Mouse (Mus musculus): ENCODE data around the gene Hif3a. TPM values are rescaled to one million over a fixed set of nuclear protein-coding genes. Genes with fewer than 3 reads are reported as not detected.
A peak's percentile ranks its signal among the peaks of the same experiment; 100 is the strongest.

Gene Hif3a
- total RNA-seq, 1 experiment: 2.3 TPM

DNA sequence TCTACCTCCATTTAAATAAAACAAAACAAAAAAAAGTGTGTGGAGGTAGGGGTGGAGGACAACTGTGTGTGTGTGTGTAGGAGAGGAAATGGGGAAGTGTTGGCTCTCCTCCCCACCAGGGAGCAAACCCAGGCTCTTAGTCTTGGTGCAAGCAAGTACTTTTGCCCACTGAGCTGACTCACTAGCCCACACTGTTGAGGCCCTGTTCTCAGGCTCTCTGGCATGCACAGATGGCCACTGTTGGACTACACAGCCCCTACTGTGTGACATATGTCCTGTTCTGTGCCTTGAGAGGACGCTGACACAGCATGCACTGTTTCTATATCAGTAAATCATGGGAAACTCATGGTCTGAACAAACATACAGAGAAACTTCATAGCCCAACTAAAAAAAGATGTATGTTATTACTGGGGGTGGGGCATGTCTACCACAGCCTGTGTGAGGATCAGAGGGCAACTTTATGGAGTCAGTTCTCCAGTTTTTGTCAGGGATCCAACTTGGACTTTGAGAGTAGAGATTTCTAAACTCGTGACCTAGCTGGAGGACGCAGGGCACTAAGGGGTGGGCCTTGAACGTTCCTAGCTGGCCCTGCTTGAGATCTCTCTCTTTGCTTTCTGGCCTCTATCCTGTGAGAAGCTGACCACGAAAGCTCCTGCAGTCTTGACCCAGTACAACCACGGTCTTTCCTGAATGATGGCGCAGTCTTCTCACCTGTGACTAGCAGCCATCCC lies 58.8 kb downstream of the Hif3a start:
- Histone ChIP-seq H3K36me3 (ENCODE audit: control insufficient read depth, insufficient read depth, low read length, poor library complexity, severe bottlenecking) (peaks cover 45% of the 10 kb centered on the region), H3K4me1 (ENCODE audit: control insufficient read depth in 2 of 2, insufficient read depth in 2 of 2, low read length in 2 of 2, poor library complexity in 1 of 2) (peaks cover 0 to 8% of the 10 kb centered on the region in 2 experiments; a peak in 2 of 4 replicates), H3K9me3 (ENCODE audit: control insufficient read depth, insufficient read depth, low read depth, low read length) (no peaks in the 10 kb centered on the region), H3K9ac (ENCODE audit: insufficient read depth, low read depth, low read length, poor library complexity, severe bottlenecking) (no peak overlapping the region), H3K27ac (ENCODE audit: insufficient read depth, low read depth, low read length, poor library complexity, severe bottlenecking) (no peak overlapping the region), H3K4me3 (ENCODE audit: insufficient read depth in 1 of 2, low read depth in 1 of 2, low read length in 2 of 2, poor library complexity in 1 of 2, severe bottlenecking in 1 of 2) (no peak overlapping the region)
- in situ Hi-C loops (cut with MboI; ENCODE audit: low sequenced_read_pairs in 2 of 2, unreplicated experiment in 2 of 2): no loop called here
- no peak for TF ChIP-seq ZC3H11A (IDR thresholded peaks at IDR 0.05; ENCODE audit: borderline replicate concordance, low read depth, low read length)
- no peak for TF ChIP-seq MAFK (IDR thresholded peaks at IDR 0.05; ENCODE audit: insufficient read depth, low read depth, low read length)
- no peak for TF ChIP-seq HCFC1 (IDR thresholded peaks at IDR 0.05; ENCODE audit: borderline replicate concordance, insufficient read depth, low read length)
- no peak for TF ChIP-seq CHD2 (IDR thresholded peaks at IDR 0.05; ENCODE audit: low read depth, low read length)
- TF ChIP-seq ZNF384 (IDR thresholded peaks at IDR 0.05; ENCODE audit: low read depth, low read length): no peak
- DNase-seq (ENCODE audit: low read depth, low spot score): no peak

DNA sequence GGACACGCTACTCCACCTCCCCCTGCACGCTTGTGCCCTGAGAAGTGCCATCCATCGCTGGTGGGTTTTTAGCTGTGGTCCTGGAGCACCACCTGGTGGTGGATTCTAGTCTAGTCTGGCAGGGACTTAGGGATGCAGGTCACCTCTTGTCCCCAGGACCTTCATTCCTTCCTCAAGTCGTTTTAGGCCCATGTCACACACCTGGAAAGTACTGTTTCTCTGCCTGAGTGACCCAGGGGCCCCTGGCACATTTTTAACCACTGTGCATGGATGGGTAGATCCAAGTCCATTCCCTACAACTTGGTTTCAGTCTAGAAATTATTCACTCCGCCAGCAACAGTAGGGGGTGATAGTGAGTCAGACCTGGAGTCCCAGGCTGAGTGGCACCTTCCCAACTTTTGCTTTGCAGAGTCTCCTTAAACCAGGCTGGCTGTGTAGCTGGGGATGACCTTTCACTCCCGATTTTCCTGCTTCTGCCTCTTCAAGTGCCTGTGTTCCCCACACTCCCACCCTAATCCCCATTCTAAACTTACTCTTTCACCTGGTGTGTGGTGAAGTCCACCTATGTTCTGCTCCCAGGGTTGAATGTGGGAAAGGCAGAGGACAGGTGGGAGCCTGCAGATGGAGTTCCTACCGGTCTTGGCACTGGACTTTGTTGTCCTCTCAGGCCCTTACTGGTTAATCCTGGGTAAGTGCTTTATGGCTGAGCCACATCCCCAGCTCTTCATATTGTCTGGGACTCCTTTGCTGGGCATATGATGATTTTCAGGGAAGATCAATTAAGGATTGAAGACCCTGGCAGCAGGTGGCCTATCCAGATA lies 59.6 kb downstream of the Hif3a start:
- Histone ChIP-seq H3K9me3 (ENCODE audit: control insufficient read depth, insufficient read depth, low read depth, low read length) (no peaks in the 10 kb centered on the region), H3K27ac (ENCODE audit: insufficient read depth, low read depth, low read length, poor library complexity, severe bottlenecking) (no peak overlapping the region), H3K9ac (ENCODE audit: insufficient read depth, low read depth, low read length, poor library complexity, severe bottlenecking) (no peak overlapping the region), H3K4me3 (ENCODE audit: insufficient read depth in 1 of 2, low read depth in 1 of 2, low read length in 2 of 2, poor library complexity in 1 of 2, severe bottlenecking in 1 of 2) (no peak overlapping the region), H3K4me1 (ENCODE audit: control insufficient read depth in 2 of 2, insufficient read depth in 2 of 2, low read length in 2 of 2, poor library complexity in 1 of 2) (peaks cover 0 to 8% of the 10 kb centered on the region in 2 experiments; a peak in 2 of 4 replicates), H3K36me3 (ENCODE audit: control insufficient read depth, insufficient read depth, low read length, poor library complexity, severe bottlenecking) (peaks cover 37% of the 10 kb centered on the region)
- no peak for TF ChIP-seq ZNF384 (IDR thresholded peaks at IDR 0.05; ENCODE audit: low read depth, low read length)
- TF ChIP-seq CHD2 (IDR thresholded peaks at IDR 0.05; ENCODE audit: low read depth, low read length): no peak
- no peak for TF ChIP-seq MAFK (IDR thresholded peaks at IDR 0.05; ENCODE audit: insufficient read depth, low read depth, low read length)
- no peak for TF ChIP-seq HCFC1 (IDR thresholded peaks at IDR 0.05; ENCODE audit: borderline replicate concordance, insufficient read depth, low read length)
- no peak for TF ChIP-seq ZC3H11A (IDR thresholded peaks at IDR 0.05; ENCODE audit: borderline replicate concordance, low read depth, low read length)
- in situ Hi-C loops (cut with MboI; ENCODE audit: low sequenced_read_pairs in 2 of 2, unreplicated experiment in 2 of 2): no loop called here
- peak; percentile 80 for DNase-seq (ENCODE audit: low read depth, low spot score)

DNA sequence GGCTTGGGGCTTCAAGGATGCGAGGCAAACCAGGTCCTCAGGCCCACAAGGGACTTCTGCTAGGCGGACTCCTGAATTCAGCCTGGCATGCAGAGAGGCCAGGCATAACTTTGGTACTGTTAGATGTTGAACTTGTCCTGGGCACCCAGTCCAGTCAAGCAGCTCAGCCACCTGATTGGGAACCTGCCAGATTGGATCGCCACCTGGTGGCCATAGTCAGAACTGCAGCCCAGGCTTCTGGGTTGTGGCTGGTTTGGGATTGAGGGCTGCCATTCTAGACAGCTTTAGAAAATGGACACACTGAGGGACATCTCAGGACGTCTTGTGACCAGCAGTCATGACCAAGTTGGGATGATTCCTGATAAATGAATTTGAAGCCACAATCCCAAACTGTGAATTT lies 62.6 kb downstream of the Hif3a start:
- no peak overlapping the region for H3K9ac ChIP-seq (ENCODE audit: insufficient read depth, low read depth, low read length, poor library complexity, severe bottlenecking)
- H3K36me3 ChIP-seq (ENCODE audit: control insufficient read depth, insufficient read depth, low read length, poor library complexity, severe bottlenecking): peaks cover 9% of the 10 kb centered on the region
- in situ Hi-C loops (cut with MboI; ENCODE audit: low sequenced_read_pairs in 2 of 2, unreplicated experiment in 2 of 2): loop anchor here in 1 of 2 experiments (5.0 kb wide), 1 partner anchor 67 kb away; no protein-coding TSS in a partner anchor
- TF ChIP-seq MAFK (IDR thresholded peaks at IDR 0.05; ENCODE audit: insufficient read depth, low read depth, low read length) (no peak), CHD2 (IDR thresholded peaks at IDR 0.05; ENCODE audit: low read depth, low read length) (no peak), ZC3H11A (IDR thresholded peaks at IDR 0.05; ENCODE audit: borderline replicate concordance, low read depth, low read length) (peak; percentile 58; the same call in 1 of the 2 replicates), ZNF384 (IDR thresholded peaks at IDR 0.05; ENCODE audit: low read depth, low read length) (no peak), HCFC1 (IDR thresholded peaks at IDR 0.05; ENCODE audit: borderline replicate concordance, insufficient read depth, low read length) (no peak)
- H3K9me3 ChIP-seq (ENCODE audit: control insufficient read depth, insufficient read depth, low read depth, low read length): no peaks in the 10 kb centered on the region
- H3K4me1 ChIP-seq (ENCODE audit: control insufficient read depth in 2 of 2, insufficient read depth in 2 of 2, low read length in 2 of 2, poor library complexity in 1 of 2): peaks cover 0 to 5% of the 10 kb centered on the region in 2 experiments; a peak in 2 of 4 replicates
- DNase-seq (ENCODE audit: low read depth, low spot score): peak; percentile 71
- H3K27ac ChIP-seq (ENCODE audit: insufficient read depth, low read depth, low read length, poor library complexity, severe bottlenecking): no peak overlapping the region
- no peak overlapping the region for H3K4me3 ChIP-seq (ENCODE audit: insufficient read depth in 1 of 2, low read depth in 1 of 2, low read length in 2 of 2, poor library complexity in 1 of 2, severe bottlenecking in 1 of 2)

DNA sequence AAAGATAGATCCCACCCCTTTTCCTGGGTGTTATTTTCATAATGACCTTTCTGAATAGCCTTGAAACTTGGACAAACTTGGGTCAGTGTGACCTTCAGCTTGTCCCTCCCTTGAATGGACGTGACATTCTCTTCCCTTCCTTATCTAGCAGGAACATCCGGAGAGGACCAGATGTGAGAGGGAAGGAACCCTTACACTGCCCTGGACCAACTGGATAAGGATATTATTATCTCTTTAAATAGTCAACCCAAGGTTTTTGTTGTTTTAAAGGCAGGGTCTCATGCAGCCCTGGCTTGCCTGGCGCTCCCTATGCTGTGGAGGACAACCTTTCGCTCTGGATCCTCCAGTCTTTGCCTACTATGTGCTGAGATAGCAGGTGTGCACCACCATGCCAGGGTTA lies 63.0 kb downstream of the Hif3a start:
- Histone ChIP-seq H3K36me3 (ENCODE audit: control insufficient read depth, insufficient read depth, low read length, poor library complexity, severe bottlenecking) (peaks cover 5% of the 10 kb centered on the region), H3K9me3 (ENCODE audit: control insufficient read depth, insufficient read depth, low read depth, low read length) (no peaks in the 10 kb centered on the region), H3K4me1 (ENCODE audit: control insufficient read depth in 2 of 2, insufficient read depth in 2 of 2, low read length in 2 of 2, poor library complexity in 1 of 2) (peaks cover 0 to 6% of the 10 kb centered on the region in 2 experiments; a peak in 1 of 4 replicates), H3K4me3 (ENCODE audit: insufficient read depth in 1 of 2, low read depth in 1 of 2, low read length in 2 of 2, poor library complexity in 1 of 2, severe bottlenecking in 1 of 2) (no peak overlapping the region), H3K9ac (ENCODE audit: insufficient read depth, low read depth, low read length, poor library complexity, severe bottlenecking) (no peak overlapping the region), H3K27ac (ENCODE audit: insufficient read depth, low read depth, low read length, poor library complexity, severe bottlenecking) (no peak overlapping the region)
- TF ChIP-seq ZC3H11A (IDR thresholded peaks at IDR 0.05; ENCODE audit: borderline replicate concordance, low read depth, low read length): no peak
- TF ChIP-seq HCFC1 (IDR thresholded peaks at IDR 0.05; ENCODE audit: borderline replicate concordance, insufficient read depth, low read length): no peak
- TF ChIP-seq ZNF384 (IDR thresholded peaks at IDR 0.05; ENCODE audit: low read depth, low read length): no peak
- no peak for TF ChIP-seq MAFK (IDR thresholded peaks at IDR 0.05; ENCODE audit: insufficient read depth, low read depth, low read length)
- no peak for TF ChIP-seq CHD2 (IDR thresholded peaks at IDR 0.05; ENCODE audit: low read depth, low read length)
- DNase-seq (ENCODE audit: low read depth, low spot score): no peak
- in situ Hi-C loops (cut with MboI; ENCODE audit: low sequenced_read_pairs in 2 of 2, unreplicated experiment in 2 of 2): loop anchor here in 1 of 2 experiments (5.0 kb wide), 1 partner anchor 67 kb away; no protein-coding TSS in a partner anchor

Data from ES-E14 (cell line).